Mouse (Mus musculus) E14TG2a.4 (cell line): Measurements from ENCODE around the gene Cwc27.

Experiments
- H3K27me3 ChIP-seq: 2 replicates; pipeline ENCODE4 v1.6.1; 2014; ENCODE audit warnings: low read length, control low read depth; ENCODE audit not compliant: insufficient read depth
- H3K36me3 ChIP-seq: 2 replicates; pipeline ENCODE4 v1.6.1; 2014; ENCODE audit warnings: low read length, control low read depth; ENCODE audit not compliant: insufficient read depth
- H3K4me1 ChIP-seq: replicated peaks from 2 replicates; pipeline ENCODE4 v1.6.1; 2014; ENCODE audit warnings: low read depth, low read length, control low read depth
- H3K4me3 ChIP-seq: replicated peaks from 2 replicates; pipeline ENCODE4 v1.5.1; 2014; ENCODE audit warnings: mild to moderate bottlenecking, low read length
- H3K9me3 ChIP-seq: 2 replicates; pipeline ENCODE4 v1.6.1; 2014; ENCODE audit warnings: low read length, control low read depth
- CTCF ChIP-seq: conservative IDR thresholded peaks from 2 replicates; pipeline ENCODE4 v1.5.1; 2014; ENCODE audit warnings: low read length
- NANOG ChIP-seq: IDR thresholded peaks from 2 replicates; pipeline ENCODE4 v1.6.1; 2014; ENCODE audit warnings: borderline replicate concordance, low read length, mixed read lengths
- POU5F1 ChIP-seq: IDR thresholded peaks from 2 replicates; pipeline ENCODE4 v1.6.1; 2014; ENCODE audit warnings: low read length, borderline replicate concordance

Gene Cwc27

GRCm38 (mm10) chr13:104650145-104650544 is 166.8 kb downstream of the Cwc27 start:
- Histone ChIP-seq H3K4me1 (no peaks in the 10 kb centered on the region), H3K36me3 (peaks cover 6% of the 10 kb centered on the region), H3K9me3 (no peaks in the 10 kb centered on the region), H3K4me3 (no peak overlapping the region), H3K27me3 (no peaks in the 10 kb centered on the region)
- TF ChIP-seq NANOG, result no peak

GRCm38 (mm10) chr13:104645778-104646425 is 171.0 kb downstream of the Cwc27 start:
- peaks cover 11% of the 10 kb centered on the region for H3K4me1 ChIP-seq
- peaks cover 6% of the 10 kb centered on the region for H3K36me3 ChIP-seq
- H3K27me3 ChIP-seq, result no peaks in the 10 kb centered on the region
- no peaks in the 10 kb centered on the region for H3K9me3 ChIP-seq
- no peak for TF ChIP-seq POU5F1
- TF ChIP-seq CTCF, result no peak
- TF ChIP-seq NANOG, result no peak
- H3K4me3 ChIP-seq, result no peak overlapping the region

GRCm38 (mm10) chr13:104644185-104644584 is 172.8 kb downstream of the Cwc27 start:
- Histone ChIP-seq H3K4me1 (peaks cover 11% of the 10 kb centered on the region), H3K9me3 (no peaks in the 10 kb centered on the region), H3K4me3 (no peak overlapping the region), H3K36me3 (peaks cover 6% of the 10 kb centered on the region), H3K27me3 (no peaks in the 10 kb centered on the region)
- TF ChIP-seq POU5F1, result no peak
- no peak for TF ChIP-seq CTCF
- no peak for TF ChIP-seq NANOG

- H3K27me3 ChIP-seq, result no peaks in the 10 kb centered on the region
Observed at GRCm38 (mm10) chr13:104640694-104641454, 176.1 kb downstream of the Cwc27 start.

GRCm38 (mm10) chr13:104638988-104639387 is 178.0 kb downstream of the Cwc27 start:
- H3K27me3 ChIP-seq, result no peaks in the 10 kb centered on the region
- peaks cover 4% of the 10 kb centered on the region for H3K4me1 ChIP-seq
- no peaks in the 10 kb centered on the region for H3K9me3 ChIP-seq
- no peak for TF ChIP-seq CTCF
- no peak for TF ChIP-seq POU5F1
- no peak for TF ChIP-seq NANOG
- no peaks in the 10 kb centered on the region; the same call in 1 of the 2 replicates for H3K36me3 ChIP-seq
- H3K4me3 ChIP-seq, result no peak overlapping the region

More at GRCm38 (mm10) chr13:104640694-104641454, 176.1 kb downstream of the Cwc27 start:
- no peaks in the 10 kb centered on the region for H3K9me3 ChIP-seq
- TF ChIP-seq POU5F1 (no peak), NANOG (no peak), CTCF (no peak)
- no peak overlapping the region for H3K4me3 ChIP-seq
- H3K36me3 ChIP-seq, result peaks cover 3% of the 10 kb centered on the region
- peaks cover 11% of the 10 kb centered on the region for H3K4me1 ChIP-seq

- TF ChIP-seq NANOG (no peak), POU5F1 (no peak), CTCF (no peak)
- no peaks in the 10 kb centered on the region for H3K36me3 ChIP-seq
Observed at GRCm38 (mm10) chr13:104635965-104636462, 180.9 kb downstream of the Cwc27 start.

GRCm38 (mm10) chr13:104634708-104635107 is 182.2 kb downstream of the Cwc27 start:
- TF ChIP-seq NANOG, result no peak
- no peak for TF ChIP-seq POU5F1
- no peak for TF ChIP-seq CTCF
- H3K4me3 ChIP-seq, result no peak overlapping the region
- no peaks in the 10 kb centered on the region for H3K9me3 ChIP-seq
- H3K36me3 ChIP-seq, result peaks cover 10% of the 10 kb centered on the region
- H3K27me3 ChIP-seq, result no peaks in the 10 kb centered on the region
- no peaks in the 10 kb centered on the region; the same call in 1 of the 2 replicates for H3K4me1 ChIP-seq

More at GRCm38 (mm10) chr13:104635965-104636462, 180.9 kb downstream of the Cwc27 start:
- H3K4me1 ChIP-seq, result no peaks in the 10 kb centered on the region; the same call in 1 of the 2 replicates
- no peak overlapping the region for H3K4me3 ChIP-seq
- no peaks in the 10 kb centered on the region for H3K9me3 ChIP-seq
- H3K27me3 ChIP-seq, result no peaks in the 10 kb centered on the region

GRCm38 (mm10) chr13:104632427-104633167 is 184.3 kb downstream of the Cwc27 start:
- H3K4me3 ChIP-seq, result no peak overlapping the region
- H3K27me3 ChIP-seq, result no peaks in the 10 kb centered on the region
- H3K36me3 ChIP-seq, result peaks cover 12% of the 10 kb centered on the region
- TF ChIP-seq NANOG, result no peak
- no peak for TF ChIP-seq POU5F1
- no peak for TF ChIP-seq CTCF
- H3K4me1 ChIP-seq, result no peaks in the 10 kb centered on the region; the same call in 1 of the 2 replicates
- no peaks in the 10 kb centered on the region for H3K9me3 ChIP-seq
